Mouse (Mus musculus): Measurements from ENCODE around the gene Aak1.

Aak1 gene

GRCm38 (mm10) chr6:86948746-86949145 is 99.4 kb downstream of the Aak1 start:
- no peak for ATAC-seq (ENCODE audit: insufficient number of reproducible peaks, low FRiP score, low TSS enrichment)

DNA sequence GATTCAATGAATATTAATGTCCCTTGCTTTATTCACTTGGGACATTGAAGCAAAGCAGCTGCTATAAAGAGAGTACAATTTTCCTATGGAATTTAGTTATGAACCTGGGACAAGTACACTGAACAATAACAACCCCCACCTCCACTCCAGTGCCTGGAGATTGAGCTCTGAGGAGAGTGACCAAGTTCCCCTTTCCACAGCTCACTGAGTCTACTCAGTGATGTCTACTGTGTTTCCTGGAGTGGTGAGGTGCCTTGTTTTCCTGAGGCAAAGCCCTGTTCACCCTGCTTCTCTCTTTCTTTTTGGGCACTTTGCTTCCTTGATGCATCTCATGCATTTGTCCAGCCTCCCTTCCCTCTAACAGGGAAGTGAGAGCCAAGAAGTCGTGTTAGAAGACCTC is 100.8 kb downstream of the Aak1 start:
- ATAC-seq (ENCODE audit: insufficient number of reproducible peaks, low FRiP score, low TSS enrichment) = no peak

DNA sequence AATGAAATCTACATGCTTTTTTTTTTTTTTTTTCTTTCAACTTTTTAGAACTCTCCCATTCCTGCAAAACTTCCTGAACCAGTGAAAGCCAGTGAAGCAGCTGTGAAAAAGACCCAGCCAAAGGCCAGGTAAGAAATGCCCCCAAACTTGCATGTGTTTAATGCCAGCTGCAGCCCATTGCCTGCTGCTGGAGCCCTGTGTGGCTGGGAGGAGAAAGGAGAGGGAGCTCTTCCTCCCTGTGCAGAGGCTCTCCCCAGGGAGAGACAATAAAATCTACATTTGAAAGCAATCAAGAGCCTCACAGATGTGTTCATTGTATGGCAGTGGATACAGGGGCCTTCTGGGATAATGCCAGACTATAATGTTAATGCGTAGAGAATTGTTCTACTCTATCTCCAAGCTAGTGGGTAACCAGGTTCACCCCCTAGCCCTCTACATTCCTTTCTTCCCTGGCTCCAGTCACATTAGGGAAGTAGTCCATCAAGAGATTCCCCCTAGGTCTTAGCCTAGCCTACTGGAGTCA is 101.5 kb downstream of the Aak1 start:
- no peak for ATAC-seq (ENCODE audit: insufficient number of reproducible peaks, low FRiP score, low TSS enrichment)

GRCm38 (mm10) chr6:86955741-86956140 is 106.4 kb downstream of the Aak1 start:
- peak; percentile 36; the same call in 1 of the 2 replicates for ATAC-seq (ENCODE audit: insufficient number of reproducible peaks, low FRiP score, low TSS enrichment)

DNA sequence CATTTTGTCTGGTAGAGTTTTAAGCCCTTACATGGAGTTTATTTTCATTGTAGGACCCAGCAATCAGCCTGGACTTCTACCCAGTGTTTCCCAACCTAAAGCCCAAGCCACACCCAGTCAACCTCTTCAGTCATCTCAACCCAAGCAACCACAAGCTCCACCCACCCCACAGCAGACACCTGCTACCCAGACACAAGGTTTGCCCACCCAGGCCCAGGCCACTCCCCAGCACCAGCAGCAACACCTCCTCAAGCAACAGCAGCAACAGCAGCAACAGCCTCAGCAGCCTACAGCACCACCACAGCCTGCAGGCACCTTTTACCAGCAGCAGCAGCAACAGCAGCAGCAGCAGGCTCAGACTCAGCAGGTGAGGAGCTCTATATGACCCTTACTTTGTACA is 106.9 kb downstream of the Aak1 start:
- no peak for ATAC-seq (ENCODE audit: insufficient number of reproducible peaks, low FRiP score, low TSS enrichment)

- ATAC-seq (ENCODE audit: insufficient number of reproducible peaks, low FRiP score, low TSS enrichment) = no peak
These were observed 109.7 kb downstream of the Aak1 start for GRCm38 (mm10) chr6:86959006-86959405.

DNA sequence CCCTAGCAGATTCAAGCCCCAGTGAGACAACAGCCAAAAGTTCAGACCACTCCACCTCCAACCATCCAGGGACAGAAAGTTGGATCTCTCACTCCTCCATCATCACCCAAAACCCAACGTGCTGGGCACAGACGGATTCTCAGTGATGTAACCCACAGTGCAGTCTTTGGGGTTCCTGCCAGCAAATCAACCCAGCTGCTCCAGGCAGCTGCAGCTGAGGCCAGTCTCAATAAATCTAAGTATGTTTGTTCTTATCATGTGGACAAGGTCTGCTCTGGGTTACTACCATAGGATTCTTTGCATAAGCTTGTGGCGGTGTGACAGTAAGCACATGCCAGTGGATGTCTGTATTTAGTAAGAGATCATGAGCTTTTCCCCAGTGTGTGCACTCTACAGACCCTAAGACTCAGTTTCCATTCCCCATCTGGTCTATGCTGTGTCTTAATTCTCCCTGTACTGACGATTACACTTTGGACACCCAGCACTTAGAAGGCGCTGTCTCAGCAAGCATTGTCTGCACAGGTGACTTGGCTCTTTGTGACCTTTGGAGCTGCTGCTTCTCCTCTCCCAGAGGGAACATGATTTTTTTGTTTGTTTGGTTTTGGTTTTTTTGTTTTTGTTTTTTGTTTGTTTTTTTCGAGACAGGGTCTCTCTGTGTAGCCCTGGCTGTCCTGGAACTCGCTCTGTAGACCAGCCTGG is 114.8 kb downstream of the Aak1 start:
- ATAC-seq (ENCODE audit: insufficient number of reproducible peaks, low FRiP score, low TSS enrichment) = no peak

GRCm38 (mm10) chr6:86967166-86967565 is 117.8 kb downstream of the Aak1 start:
- no peak for ATAC-seq (ENCODE audit: insufficient number of reproducible peaks, low FRiP score, low TSS enrichment)

DNA sequence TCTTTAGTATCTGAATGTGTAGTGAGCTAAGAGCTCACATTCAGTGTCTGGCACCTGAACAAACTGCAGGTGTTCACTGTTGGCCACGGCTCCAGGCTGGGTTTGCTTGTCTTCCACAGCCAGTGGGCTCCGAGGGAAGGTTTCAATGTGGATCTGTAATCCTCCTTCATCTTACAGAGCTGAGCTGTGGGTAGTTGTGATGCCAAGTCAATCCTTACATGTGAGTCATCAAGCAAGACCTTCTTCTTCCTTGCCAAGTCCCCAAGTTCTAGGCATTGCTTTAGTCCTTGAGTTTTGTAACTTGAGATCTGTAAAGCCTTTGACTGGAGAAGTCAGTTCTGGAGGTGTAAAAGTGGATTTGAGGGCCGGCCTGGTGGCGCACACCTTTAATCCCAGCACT is 124.6 kb downstream of the Aak1 start:
- no peak for ATAC-seq (ENCODE audit: insufficient number of reproducible peaks, low FRiP score, low TSS enrichment)

- no peak for ATAC-seq (ENCODE audit: insufficient number of reproducible peaks, low FRiP score, low TSS enrichment)
These were observed 129.0 kb downstream of the Aak1 start for GRCm38 (mm10) chr6:86978156-86978908.

- ATAC-seq (ENCODE audit: insufficient number of reproducible peaks, low FRiP score, low TSS enrichment) = no peak
These were observed 129.6 kb downstream of the Aak1 start for GRCm38 (mm10) chr6:86978909-86979265.

DNA sequence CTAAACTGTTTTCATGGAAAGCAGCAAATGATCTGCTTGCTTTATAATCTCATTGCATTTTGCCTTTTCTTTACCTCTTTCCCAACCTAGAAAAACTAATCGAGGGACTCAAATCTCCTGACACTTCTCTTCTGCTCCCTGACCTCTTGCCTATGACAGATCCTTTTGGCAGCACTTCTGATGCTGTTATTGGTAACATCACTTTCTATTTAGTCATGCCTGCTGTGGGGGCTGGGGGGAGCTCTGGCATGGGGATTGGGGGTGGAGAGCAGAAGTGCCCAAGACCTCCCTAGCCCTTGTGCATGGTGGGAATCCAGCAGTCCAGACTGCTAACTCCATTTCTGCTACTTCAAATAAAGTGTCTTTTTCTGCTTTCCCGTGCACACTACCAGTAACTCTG is 131.9 kb downstream of the Aak1 start:
- no peak for ATAC-seq (ENCODE audit: insufficient number of reproducible peaks, low FRiP score, low TSS enrichment)

- ATAC-seq (ENCODE audit: insufficient number of reproducible peaks, low FRiP score, low TSS enrichment) = no peak
These were observed 136.2 kb downstream of the Aak1 start for GRCm38 (mm10) chr6:86985314-86986106.

- no peak for ATAC-seq (ENCODE audit: insufficient number of reproducible peaks, low FRiP score, low TSS enrichment)
These were observed 140.3 kb downstream of the Aak1 start for GRCm38 (mm10) chr6:86989576-86989975.

DNA sequence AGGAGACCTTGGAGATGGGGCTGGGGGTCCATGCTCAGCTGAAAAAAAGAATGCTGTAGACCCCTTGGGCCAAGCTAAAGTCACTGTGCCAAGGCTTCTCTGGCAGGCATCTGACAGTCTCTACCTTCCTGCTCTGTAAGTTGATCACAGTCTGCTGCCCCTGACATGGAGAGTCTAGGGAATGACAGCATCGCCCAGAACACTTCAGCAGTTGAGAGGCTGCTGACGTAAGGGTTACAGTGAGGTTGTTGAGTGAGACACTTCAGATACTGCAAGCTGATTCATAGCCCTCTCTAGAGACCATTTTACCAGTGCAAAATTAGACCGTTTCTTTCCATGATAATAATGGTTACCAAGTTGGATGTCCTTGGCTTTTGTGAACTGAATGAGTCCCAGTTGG is 141.7 kb downstream of the Aak1 start:
- ATAC-seq (ENCODE audit: insufficient number of reproducible peaks, low FRiP score, low TSS enrichment) = no peak

DNA sequence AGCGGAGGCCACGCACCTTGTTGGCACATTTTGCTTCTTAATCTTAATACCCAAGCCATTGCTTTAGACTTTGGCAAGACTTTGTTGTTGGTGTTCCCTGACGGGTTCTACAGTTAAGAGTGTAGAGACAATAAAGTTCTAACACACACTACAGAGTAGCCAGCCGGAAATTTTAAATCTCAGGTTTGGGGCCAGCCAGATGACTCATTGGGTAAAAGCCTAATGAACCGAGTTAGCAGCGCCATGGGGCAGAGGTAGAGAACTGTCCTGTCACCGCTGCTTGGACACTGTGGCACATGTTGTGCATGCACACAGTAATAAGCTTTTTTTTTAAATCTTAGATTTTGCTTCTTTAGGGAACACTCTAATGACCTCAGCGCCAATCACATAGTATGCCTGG is 143.0 kb downstream of the Aak1 start:
- ATAC-seq (ENCODE audit: insufficient number of reproducible peaks, low FRiP score, low TSS enrichment) = no peak

GRCm38 (mm10) chr6:86994254-86994653 is 144.9 kb downstream of the Aak1 start:
- ATAC-seq (ENCODE audit: insufficient number of reproducible peaks, low FRiP score, low TSS enrichment) = no peak

GRCm38 (mm10) chr6:86996629-86997307 is 147.5 kb downstream of the Aak1 start:
- ATAC-seq (ENCODE audit: insufficient number of reproducible peaks, low FRiP score, low TSS enrichment) = no peak

DNA sequence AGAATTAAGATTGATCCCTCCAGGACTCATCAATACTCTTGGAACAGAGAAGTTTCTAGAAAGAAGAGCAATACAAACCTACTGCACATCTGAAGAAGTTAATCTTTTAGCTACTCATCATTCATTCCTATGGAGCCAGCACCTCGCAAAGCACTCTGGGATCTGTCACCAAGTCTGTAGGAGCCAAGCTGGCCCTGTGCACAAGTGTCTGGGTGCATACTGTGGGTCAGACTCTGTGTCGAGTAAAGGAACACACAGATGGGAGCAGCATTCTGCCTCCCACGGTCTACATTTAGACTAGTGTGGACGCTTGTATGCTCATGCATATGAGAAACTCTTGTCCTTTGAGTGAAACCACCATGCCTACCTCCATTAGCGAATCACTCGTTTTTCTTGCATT is 148.0 kb downstream of the Aak1 start:
- ATAC-seq (ENCODE audit: insufficient number of reproducible peaks, low FRiP score, low TSS enrichment) = no peak

- no peak for ATAC-seq (ENCODE audit: insufficient number of reproducible peaks, low FRiP score, low TSS enrichment)
These were observed 152.7 kb downstream of the Aak1 start for GRCm38 (mm10) chr6:87001995-87002394.

Data from cerebellum, adult (tissue).